Mouse (Mus musculus) E14TG2a.4 (cell line): ENCODE results near the gene Micu1.

Experiments
- CTCF ChIP-seq: conservative IDR thresholded peaks from 2 replicates; pipeline ENCODE4 v1.5.1; 2014; ENCODE audit warnings: low read length
- POU5F1 ChIP-seq: IDR thresholded peaks from 2 replicates; pipeline ENCODE4 v1.6.1; 2014; ENCODE audit warnings: low read length, borderline replicate concordance

GRCm38 (mm10) chr10:59861201-59861600 is 158.9 kb downstream of the Micu1 start:
- TF ChIP-seq CTCF = no peak
- TF ChIP-seq POU5F1 = no peak
